Mouse (Mus musculus) megakaryocyte-erythroid progenitor cell, adult 5-6 weeks (primary cell): ENCODE results near the gene Abi1. TPM values are rescaled to one million over a fixed set of nuclear protein-coding genes. Genes with fewer than 3 reads are reported as not detected.
"Not testable (repeated sequence)": the region's sequence is repeated elsewhere in the genome, so short reads cannot be mapped to it uniquely, and the experiment has no call there.

ENCODE experiments used
- ATAC-seq: replicated peaks from 2 replicates; pipeline ENCODE4 v1.8.0; 2016; ENCODE audit warnings: mild to moderate bottlenecking, inconsistent platforms; ENCODE audit not compliant: severe bottlenecking, poor library complexity, low FRiP score, low TSS enrichment
- total RNA-seq, 2 experiments: library from RNA; stranded (forward) in 1 of 2; stranded (reverse) in 1 of 2; fragments of 200-1000, 215-1000 nt in 1 of 2; fragments of >200 nt in 1 of 2; fragmentation: Nextera tagmentation in 1 of 2; gene quantifications; 2 replicates each; pipeline ENCODE4 v1.2.3; 2014 to 2017

Gene Abi1
- total RNA-seq, 2 experiments from 2014 or later, result 70.0 to 77.0 TPM

GRCm38 (mm10) chr2:22996071-22996470 is 44.0 kb downstream of the Abi1 start:
- no peak for ATAC-seq

- no peak for ATAC-seq
Measured at GRCm38 (mm10) chr2:22985973-22986657, 53.9 kb downstream of the Abi1 start.

GRCm38 (mm10) chr2:22977387-22977973 is 62.6 kb downstream of the Abi1 start:
- ATAC-seq, result no peak

GRCm38 (mm10) chr2:22962970-22963369 is 77.1 kb downstream of the Abi1 start:
- peak; percentile 55; the same call in 1 of the 2 replicates for ATAC-seq

GRCm38 (mm10) chr2:22962242-22962641 is 77.8 kb downstream of the Abi1 start:
- no peak for ATAC-seq

GRCm38 (mm10) chr2:22961681-22962080 is 78.4 kb downstream of the Abi1 start:
- ATAC-seq, result no peak

- ATAC-seq, result no peak; the same call in 1 of the 2 replicates
Measured at GRCm38 (mm10) chr2:22957415-22957814, 82.6 kb downstream of the Abi1 start.

- ATAC-seq, result no peak
Measured at GRCm38 (mm10) chr2:22955914-22956313, 84.1 kb downstream of the Abi1 start.

GRCm38 (mm10) chr2:22954278-22954677 is 85.8 kb downstream of the Abi1 start:
- no peak for ATAC-seq

GRCm38 (mm10) chr2:22949956-22950355 is 90.1 kb downstream of the Abi1 start:
- peak; percentile 63 for ATAC-seq

- no peak for ATAC-seq
Measured at GRCm38 (mm10) chr2:22933556-22933955, 106.5 kb downstream of the Abi1 start.

GRCm38 (mm10) chr2:22928259-22928658 is 111.8 kb downstream of the Abi1 start:
- no peak for ATAC-seq

- ATAC-seq, result not testable (repeated sequence)
Measured at GRCm38 (mm10) chr2:22925911-22926310, 114.1 kb downstream of the Abi1 start.

GRCm38 (mm10) chr2:22918651-22919050 is 121.4 kb downstream of the Abi1 start:
- ATAC-seq, result no peak

- no peak for ATAC-seq
Measured at GRCm38 (mm10) chr2:22914421-22914820, 125.6 kb downstream of the Abi1 start.

- ATAC-seq, result peak; percentile 91
Measured at GRCm38 (mm10) chr2:22903947-22904346, 136.1 kb downstream of the Abi1 start.

- ATAC-seq, result peak; percentile 98
Measured at GRCm38 (mm10) chr2:22895282-22896273, 144.5 kb downstream of the Abi1 start, which contains the start of gene Pdss1. Gene Pdss1, plus strand, starts transcription at chr2:22895522.

- ATAC-seq, result no peak
Measured at GRCm38 (mm10) chr2:22894932-22895281, 145.1 kb downstream of the Abi1 start.
